Mouse (Mus musculus): ENCODE data around the gene 9430097D07Rik.
A peak's percentile ranks its signal among the peaks of the same experiment; 100 is the strongest.

The 9430097D07Rik gene

DNA sequence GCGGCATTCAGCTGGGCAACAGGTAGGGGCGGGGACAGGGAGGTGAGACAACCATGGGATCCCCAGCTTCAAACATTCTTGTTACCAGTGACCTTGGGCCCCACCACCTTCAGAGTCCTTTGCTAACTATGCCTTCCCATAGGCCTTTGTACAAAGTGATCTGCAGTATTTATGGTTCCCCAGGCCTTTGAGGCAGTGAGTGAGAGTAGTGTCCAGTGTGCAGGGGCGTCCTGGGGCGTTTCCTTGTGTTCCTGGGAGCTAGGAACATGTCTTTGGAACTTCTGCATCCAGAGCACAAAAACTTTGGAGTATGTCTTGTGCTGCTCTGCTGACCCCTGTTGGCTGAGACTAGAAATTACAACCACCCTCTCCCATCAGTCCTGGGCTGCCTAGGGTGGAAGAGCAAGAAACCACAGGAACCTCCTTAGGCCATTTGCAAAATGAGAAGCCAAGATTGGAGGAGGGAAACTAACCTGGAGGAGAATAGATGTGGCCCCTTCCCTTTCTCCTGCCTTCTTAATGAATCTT lies 8.9 kb downstream of the 9430097D07Rik start:
- peak; percentile 47 to 66 for DNase-seq (ENCODE audit: low spot score in 2 of 2)

DNA sequence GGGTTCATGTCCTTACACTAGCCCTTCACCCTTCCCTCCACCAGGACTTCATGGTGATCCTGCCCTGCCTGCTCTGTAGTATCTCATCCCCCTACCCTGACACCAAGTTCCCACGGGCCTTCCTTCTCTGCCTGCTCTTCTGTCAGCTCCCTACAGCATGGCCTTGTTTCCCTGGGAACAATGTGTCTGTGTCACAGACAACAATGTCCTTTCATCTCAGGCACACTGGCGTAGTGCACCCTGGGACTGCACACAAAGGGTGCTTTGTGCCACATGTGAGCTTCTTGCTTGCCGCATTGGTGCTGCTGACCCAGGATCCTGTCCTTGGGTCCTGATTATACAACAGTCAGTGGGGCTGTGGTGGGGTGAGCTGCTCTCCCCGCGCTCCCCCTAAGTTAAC lies 15.9 kb downstream of the 9430097D07Rik start:
- no peak for DNase-seq (ENCODE audit: low spot score in 2 of 2)

DNA sequence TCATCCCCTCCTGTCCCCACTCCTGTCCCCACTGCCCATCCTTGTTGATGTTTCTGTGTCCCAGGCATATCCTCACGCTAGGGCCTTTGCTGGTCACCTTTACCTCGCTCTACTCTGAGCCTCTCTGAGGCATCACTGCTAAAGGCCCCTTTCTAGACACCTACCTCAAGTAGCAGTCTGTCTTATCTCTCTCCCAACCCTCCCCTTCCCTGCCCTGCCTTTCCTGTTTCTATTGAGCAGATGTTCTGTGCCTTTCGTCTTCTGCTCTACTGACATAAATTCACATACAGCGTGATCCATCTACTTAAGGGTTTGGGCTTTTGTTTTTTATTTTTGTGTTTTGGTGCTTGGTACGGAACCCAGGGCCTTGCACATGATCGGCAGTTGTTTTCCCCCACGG lies 19.5 kb downstream of the 9430097D07Rik start:
- no peak for DNase-seq (ENCODE audit: low spot score in 2 of 2)

DNA sequence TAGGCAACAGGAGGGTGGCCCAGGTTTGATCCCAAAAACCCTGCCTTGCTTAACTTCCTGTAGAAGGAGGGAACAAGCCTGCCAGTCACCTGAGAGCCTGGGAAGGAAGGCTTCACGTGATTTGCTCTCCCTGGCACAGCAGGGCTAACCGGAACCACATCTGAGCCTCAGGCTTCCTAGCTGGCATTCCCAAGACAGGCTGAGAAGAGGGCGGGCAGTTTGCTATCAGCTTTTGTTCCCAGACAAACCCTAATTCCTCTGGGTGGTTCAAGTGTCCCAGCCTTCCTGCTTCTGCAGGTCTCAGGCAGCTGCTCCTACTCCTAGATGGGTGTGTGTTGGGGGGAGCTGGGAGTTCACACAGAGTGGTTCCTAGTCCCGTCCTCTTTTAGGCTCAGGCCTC lies 20.0 kb downstream of the 9430097D07Rik start:
- no peak for DNase-seq (ENCODE audit: low spot score in 2 of 2)

DNA sequence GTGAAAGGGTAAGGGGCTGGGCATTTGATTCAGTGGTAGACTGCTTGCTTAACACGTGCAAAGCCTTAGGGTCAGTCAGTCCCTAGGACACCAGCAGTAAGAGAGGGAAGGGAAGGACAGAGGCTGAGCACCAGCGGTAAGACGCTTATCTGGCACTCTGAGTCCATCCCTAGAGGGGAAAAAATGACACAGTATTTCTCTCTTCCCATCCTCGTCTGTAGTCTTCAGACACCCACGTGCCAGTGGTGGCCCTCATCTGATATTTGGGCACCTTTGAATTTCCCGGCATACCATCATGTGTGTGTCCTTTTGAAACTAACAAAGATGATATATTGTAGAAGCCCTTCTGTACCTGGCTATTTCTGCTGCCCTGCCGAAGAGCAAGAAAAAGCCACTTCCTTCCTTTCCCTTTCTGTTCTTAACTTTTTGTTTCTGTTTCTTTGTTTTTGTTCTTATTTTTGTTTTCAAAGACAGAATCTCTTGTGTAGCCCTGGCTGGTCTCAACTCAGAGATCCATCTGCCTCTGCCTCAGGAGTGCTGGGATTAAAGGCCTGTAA lies 21.8 kb downstream of the 9430097D07Rik start:
- no peak for DNase-seq (ENCODE audit: low spot score in 2 of 2)

DNA sequence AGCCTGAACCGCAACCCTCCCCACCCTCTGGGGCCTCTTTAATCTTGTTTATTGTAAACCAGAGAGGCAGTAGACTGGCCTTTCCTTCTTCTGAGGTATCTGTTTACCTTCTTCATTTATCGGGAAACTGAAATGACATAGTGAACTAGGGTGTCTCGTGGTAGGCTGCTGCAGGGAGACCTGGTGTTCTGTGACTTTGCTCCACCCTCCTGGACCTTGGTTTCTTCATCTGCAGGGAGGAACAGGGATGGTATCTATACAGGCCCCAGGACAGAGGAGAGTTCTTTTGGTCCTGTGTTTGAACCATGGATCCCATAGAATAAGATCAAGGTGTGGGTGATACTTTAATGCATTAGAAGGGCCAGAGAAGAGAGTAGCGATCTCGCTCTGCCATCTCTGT lies 24.2 kb downstream of the 9430097D07Rik start:
- DNase-seq (ENCODE audit: low spot score in 2 of 2) = no peak

DNA sequence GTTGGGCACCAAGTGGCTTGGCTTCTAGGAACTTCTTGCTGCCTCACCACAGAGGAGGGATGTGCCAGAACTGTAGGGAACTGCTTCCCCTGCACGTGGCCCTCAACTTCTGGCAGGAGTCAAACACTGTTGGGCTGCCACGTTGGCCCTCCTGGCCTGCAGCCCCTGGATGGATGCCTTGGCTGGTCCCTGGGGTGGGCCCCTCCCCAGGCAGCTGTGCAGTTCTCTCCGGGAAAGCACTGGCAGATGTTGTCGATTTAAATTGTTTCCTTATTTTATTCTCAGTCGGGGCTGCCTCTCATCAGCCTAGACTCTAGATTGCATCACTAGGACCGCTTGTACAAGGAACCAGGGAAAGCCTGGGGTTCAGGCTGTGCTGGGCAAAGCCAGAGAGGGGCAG lies 25.7 kb downstream of the 9430097D07Rik start:
- no peak for DNase-seq (ENCODE audit: low spot score in 2 of 2)

DNA sequence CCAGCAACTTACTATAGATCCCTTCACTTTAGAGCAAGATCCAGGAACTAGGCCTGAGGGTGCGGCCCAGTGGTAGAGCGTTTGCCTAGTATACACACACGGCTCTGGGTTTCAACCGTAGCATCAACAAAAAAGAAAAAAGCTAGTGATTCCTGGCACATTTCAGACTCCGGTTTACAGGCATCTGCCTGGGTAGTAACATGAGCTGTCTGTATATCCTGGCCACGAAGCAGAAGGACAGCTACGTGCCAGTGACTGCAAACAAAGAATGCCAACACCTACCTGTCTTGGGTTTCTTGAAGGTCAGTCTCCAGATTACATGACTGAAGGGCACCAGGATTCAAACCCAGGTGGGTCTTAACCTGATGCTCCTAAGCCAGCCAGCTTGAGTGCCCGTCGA lies 26.3 kb downstream of the 9430097D07Rik start:
- no peak for DNase-seq (ENCODE audit: low spot score in 2 of 2)

DNA sequence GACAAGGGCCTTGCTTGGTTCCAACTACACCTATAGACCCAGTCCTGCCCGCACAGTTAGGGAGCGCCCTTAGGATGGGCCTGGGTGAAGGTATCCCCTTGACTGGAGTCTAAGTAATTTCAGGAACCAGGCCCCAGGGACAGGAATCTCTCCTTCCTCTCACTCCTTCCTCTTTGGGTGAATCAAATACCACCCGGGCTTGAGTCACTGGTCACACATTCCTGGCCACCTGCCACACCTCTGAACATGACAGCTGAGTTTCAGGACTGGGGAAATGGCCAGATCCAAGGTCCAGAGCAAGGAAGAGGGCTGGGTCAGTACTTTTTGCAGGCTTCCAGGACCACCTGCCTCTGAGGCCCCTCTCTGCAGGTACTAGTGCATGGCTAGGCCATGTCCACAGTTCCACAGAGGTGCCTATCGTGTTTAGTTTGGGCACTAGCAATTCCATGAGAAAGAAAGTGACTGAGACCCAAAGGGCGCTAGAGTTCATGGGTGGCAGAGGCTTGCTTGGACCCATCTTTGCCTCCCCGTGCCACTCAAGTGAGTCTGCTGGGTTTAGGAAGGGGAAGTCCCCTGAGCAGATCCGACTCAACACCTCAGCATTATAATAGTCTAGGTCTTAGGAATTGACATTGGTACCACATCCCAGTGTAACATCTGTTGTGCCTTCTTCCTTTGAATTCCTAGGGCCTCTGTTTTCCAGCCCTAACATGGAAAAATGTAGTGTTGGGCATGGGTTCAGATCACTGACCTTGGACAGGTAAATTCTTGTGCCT lies 27.3 kb downstream of the 9430097D07Rik start:
- DNase-seq (ENCODE audit: low spot score in 2 of 2) = no peak

DNA sequence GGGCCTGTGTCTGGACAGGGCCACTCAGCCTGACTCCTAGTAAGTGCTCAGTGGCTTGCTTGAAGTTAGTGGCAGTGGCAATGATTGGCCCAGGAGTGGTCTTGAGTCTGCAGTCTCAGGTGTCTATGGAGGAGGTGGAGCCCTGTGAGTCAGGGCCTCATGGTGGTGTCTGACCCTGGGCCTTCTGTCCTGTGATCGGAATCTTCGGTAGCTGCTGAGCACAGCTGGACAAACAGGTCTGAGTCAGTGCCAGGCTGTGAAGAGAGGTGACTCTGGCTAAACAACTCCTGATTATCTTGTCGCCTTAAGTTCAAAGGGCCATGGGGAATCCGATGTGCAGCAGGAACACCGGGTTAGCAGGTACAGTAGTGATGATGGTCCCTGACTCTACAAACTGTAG lies 28.1 kb downstream of the 9430097D07Rik start:
- DNase-seq (ENCODE audit: low spot score in 2 of 2) = no peak

DNA sequence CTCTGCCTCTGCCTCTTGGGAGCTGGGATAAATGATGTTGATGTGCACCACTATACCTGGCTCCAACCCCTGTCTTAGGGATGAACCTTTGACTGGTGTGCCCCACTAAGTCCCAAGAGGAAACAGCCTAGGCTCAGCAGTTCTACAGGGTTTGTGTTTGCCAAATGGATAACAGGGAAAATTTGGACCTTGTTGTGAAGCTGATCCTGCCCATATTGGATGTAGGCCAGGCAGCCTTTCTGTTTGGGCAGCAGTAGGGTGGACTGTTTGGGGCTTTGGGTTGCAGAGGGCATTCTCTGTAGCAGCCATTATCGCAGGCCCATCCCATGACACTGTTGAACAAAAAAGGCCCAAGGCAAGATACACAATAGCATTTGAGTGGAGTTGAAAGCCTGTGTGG lies 28.5 kb downstream of the 9430097D07Rik start:
- no peak for DNase-seq (ENCODE audit: low spot score in 2 of 2)

DNA sequence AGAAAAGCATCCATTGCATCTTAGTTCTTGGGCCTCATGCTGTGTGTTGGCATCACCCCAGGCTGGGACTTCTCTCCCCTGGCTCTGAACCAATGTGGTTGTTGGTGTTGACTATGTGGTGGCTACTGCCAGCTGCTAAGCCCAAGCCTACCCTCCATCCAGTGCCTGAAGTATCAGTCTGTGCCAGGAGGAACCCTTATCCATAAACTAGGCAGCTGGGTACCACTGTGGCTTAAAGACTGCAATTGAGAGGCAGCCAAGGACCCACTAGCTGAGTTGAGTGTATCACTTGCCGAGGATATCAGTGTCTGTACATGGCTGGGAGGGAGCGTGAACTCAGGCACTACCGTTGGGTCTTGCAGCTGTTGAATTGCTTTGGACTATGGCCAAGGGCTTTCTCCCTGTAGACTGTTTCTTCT lies 32.4 kb downstream of the 9430097D07Rik start:
- DNase-seq (ENCODE audit: low spot score in 2 of 2) = peak in 1 of 2 experiments; percentile 60

DNA sequence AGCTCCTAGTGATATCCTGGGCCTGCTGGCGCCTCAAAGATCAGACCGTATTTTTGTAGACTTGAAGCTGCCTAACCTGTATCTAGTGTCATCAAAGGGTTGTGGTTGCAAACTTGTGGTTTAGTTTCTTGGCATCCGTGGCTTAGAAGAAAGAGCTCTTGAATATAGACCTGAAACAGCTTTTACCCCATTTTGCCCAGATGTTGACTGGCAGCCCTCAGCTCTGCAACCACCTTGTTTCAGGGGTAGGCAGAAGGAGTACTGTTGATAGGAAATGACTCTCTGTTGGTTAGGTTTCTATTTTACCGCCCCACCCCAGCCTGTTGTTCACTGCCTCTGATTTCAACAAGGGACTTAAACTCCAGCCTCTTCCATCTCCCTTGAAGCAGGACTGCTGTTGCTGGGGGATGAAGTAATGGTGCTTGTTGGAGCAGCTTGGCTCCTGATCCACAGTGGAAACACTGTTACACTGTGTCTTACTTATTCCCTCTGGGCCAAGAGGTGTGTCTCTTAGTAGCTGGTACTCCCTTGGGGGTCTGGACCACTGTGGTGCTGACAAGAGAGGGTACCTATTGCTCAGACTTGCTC lies 33.4 kb downstream of the 9430097D07Rik start:
- no peak for DNase-seq (ENCODE audit: low spot score in 2 of 2)

DNA sequence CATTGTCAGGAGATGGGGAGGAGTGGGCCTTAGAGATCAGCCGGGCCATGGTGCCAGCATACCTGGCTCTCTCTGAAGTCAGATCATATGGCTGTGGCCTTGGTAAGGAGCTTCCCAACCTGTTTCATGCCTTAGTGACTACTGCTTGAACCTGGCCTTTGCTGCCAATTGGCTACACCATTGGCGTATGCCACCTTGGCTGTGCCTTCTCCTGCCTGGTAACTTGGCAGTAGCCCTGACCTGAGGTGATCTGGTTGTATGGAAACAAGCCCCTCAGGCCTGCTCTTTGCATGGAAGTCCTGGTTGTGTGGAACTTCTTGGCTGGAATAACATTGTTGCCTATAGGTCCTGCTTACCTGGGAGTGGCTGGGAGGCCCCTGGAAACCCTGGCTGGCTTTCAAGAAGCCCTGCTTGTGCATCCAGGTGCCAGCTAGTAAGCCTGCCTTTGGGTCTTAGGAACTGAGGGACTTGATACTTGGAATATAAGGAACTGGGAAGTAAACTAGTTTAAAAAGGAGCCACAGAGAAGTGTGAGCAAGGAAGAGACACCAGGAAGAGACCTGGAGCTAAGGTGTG lies 34.1 kb downstream of the 9430097D07Rik start:
- DNase-seq (ENCODE audit: low spot score in 2 of 2) = no peak

DNA sequence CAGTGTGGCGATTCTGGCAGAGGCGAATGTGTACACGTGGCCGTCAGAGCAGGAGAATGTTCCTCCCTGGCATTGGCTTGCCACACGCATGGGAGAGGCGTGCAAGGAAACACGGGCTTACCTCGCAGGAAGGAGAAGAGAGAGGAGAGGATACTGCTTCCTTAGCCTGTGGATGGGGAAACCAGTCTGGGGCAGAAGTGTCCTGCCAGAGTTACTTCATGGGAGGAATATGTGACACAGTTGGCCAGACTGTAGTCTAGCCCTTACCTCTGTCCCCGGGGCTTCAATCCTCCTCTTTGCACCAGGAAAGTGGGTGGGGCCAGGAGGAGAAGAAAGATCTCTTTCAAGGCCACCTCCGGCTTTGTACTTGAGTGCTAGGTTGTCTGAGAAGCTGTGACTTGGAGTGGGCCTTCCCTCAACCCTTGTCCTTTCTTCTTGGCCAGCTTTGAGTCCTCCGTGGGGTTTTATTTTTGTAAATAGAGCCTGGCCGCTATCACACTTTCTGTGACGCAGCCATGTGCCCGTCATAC lies 36.0 kb downstream of the 9430097D07Rik start:
- no peak for DNase-seq (ENCODE audit: low spot score in 2 of 2)

DNA sequence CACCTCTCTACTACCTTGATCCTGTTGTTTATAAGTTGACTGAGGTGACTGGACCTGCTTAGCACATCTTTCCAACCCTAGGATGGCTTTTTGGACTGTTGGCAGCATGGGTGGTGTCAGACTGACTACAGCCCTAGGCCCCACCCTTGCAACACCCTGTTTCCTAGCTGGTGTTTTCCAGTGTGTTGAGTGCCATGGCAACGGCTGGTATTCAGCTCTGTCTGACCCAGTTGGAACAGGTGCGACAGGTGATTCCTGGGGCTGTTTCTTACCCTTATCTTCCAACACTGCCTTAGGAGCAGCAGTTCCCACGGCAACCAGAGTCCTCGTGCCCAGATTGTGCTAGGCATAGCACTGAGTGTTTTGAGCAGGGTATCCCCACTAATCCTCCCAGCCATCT lies 37.0 kb downstream of the 9430097D07Rik start:
- DNase-seq (ENCODE audit: low spot score in 2 of 2) = no peak

DNA sequence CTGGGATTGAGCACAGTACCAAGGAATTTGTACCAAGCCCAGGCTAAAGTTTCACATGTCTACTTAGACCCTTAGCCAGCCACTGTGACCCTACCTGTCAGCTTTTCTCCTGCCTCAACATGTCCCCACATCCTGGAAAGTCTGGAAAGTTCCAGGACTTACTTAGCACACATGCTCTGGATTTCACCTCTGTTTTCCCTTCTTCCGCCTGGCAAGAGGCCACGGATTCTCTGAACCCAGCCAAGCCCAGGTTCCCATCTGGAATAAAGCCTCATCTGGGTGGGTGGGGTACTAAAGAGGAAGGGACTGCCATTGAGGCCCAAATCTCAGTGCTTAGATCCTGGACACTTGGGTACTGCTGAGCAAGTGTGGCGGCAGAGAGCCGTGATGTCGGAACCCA lies 37.5 kb downstream of the 9430097D07Rik start:
- DNase-seq (ENCODE audit: low spot score in 2 of 2) = no peak

DNA sequence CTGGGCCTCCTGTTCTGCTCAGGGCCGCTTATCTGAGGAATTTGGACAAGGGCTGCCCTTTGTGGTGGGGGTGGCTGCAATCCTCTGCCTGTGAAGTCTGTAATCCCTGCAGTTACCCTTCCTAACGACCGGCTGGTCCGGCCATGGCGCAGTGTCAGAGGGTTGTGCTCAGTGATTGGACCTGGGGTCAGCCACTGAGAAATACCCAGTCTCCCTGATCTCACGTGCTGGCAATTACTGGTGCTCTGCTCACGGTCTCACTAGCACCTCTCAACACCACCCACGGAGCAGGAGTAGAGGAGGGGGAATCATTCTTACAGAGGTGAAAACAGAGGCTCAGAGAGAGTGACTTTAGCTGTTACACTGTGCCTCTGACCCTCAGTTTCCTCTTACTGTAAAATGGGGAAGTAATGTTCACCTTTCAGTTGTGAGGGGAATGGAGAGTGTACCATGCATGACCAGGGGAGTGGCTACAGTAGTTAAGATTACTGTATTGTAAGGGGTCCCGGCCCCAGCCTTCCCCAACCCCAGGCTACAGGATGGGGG lies 38.1 kb downstream of the 9430097D07Rik start:
- DNase-seq (ENCODE audit: low spot score in 2 of 2) = no peak

DNA sequence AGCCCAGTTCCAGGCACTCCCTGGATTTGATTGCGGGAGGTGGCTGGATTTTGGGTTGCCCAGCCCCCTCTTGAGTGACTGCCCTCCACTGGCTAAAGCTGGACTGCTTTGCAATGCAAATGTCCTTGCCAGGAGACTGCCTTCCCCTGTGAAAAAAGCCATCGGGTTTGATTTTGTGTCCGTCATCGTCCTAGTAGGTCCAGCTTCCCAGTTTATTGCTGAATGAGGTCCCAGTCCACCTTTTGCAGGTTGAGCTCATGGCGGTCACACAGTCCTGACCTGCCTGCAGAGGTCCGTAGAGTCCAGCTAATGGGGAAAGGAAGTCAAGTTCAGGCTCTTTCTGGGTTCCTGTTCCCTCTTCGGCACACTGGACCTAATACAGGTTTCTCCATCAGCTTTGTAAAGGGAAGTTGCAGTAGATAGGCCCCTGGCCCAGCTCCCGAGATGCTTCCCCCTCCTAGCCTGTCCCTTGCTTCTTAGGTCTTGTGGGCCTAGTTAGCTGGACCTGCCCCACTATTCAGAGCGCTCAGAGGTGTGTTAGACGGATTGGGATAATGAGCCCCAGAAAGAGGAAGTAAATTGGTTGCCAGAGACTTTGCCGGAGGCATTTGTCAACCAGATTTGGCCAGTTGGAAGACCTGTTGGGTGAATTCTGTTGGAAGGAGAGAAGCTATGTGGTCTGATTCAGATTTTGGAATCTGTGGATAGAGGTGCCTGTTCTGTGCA lies 38.7 kb downstream of the 9430097D07Rik start:
- peak in 1 of 2 experiments; percentile 43 for DNase-seq (ENCODE audit: low spot score in 2 of 2)

DNA sequence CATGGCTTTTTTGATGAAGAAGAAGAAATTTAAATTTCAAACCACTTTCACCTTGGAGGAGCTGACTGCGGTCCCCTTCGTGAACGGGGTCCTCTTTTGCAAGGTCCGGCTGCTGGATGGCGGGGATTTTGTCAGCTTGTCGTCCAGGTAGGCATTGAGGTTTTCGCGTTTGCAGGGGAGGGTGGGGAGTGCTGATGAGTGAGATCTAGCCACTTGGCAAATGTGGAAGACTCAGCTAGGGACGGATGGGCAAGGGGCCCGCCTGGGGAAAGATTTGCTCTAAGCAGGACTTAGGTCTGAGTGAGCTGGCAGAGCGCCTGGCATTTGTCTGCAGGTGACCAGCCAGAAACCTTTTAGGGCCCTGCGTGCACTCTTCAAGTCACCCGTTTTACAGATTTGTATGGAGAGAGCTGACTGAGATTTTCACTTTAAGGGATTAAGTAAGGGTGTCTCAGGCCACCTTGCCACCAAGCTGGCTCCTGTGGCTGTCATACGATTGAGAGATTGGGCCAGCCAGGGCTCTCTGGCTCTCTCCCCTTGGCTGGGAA lies 39.3 kb downstream of the 9430097D07Rik start:
- peak in 1 of 2 experiments; percentile 48 for DNase-seq (ENCODE audit: low spot score in 2 of 2)

DNA sequence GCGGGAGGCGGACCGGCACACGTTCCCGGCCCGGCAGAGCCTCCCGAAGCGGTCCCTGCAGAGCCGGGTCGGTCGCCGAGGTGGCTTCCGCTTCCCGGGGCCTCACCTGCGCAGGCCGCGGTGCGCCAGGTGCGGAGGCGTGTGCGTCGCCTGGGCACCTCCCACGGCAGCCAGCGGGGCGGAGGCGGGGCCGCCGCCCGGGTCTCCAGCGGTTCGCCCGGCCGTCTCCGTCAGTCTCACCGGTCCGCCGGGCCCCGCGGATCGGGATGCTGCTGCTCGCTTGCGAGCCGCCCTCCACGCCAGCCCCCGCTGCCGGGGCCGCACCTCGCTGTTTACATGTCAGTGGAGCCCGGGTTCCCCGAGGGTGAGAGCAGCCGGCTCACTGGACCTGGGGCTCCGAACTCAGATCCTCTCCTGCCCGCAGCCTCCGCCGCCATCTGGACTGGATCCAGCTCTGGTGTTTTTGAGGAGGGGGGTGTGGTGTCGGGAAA lies 39.9 kb downstream of the 9430097D07Rik start:
- peak in 1 of 2 experiments; percentile 65 for DNase-seq (ENCODE audit: low spot score in 2 of 2)
